Mouse (Mus musculus) c-Kit-positive CD71-positive TER-119-positive erythroid progenitor cells, embryonic 14.5 days (primary cell): Measurements from ENCODE around the gene Ripk3.

Experiments used
- DNase-seq: peaks from one replicate; pipeline ENCODE4 v3.0.0-alpha.2; 2013; ENCODE audit warnings: low spot score

Gene Ripk3

DNA sequence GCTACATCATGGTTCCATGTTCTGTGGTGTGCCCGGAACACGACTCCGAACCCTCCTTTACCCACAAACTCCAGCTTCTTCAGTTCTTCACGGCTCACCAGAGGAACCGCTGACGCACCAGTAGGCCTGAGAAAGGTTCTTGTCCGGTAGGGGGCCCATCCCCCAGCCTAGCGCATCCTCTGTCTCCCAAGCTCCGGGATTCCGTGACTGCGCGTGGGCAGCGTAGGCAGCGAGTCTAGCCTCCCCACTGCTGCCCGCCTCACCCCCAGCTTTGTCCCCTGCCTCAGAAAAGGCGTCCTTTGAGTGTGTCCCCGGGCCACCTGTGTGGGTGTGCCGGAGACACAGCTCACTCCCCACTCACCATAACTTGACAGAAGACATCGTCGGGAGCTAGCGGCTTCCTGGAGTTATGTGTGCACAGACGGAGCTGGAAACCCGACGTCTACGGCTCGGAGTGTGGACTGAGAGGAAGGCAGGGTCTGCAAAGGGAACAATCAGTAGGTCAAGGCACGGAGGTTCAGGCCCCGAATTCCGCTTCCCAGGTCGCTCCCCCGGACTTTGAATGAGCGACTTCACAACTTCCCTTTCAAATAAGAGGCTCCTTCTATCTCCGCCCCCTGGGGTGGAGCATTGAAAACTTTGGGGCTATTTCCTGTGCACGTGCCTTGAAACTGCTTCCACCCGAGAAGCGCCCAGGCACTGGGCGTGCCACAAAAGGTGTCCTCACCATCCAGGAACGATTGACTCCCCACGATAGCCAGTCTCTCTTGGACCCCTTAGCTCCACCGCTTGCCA, at the start of gene Ripk3:
Gene Ripk3, minus strand, starts transcription at position 610 of the 795 bp plus-strand sequence.
- DNase-seq = peak; percentile 54

DNA sequence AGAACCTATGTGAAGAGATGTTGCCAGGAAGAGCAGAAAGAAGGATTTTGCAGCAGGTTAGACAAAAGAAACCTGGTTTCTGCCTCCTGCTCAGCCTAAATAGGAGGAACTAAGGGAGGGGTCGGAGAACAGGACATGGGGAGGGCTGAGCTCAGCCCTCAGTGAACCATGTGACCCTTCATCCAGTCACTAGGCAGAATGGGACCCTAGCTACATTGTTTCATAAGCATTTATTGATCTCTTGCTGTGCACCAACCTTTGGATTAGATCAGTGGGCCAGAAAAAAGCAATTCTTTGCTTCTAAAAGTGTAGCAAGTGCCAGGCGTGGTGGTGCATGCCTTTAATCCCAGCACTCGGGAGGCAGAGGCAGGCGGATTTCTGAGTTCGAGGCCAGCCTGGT, 49.6 kb upstream of the Ripk3 start:
- DNase-seq = no peak

- no peak for DNase-seq
Observed at GRCm38 (mm10) chr14:55834808-55835533, 46.3 kb upstream of the Ripk3 start.

DNA sequence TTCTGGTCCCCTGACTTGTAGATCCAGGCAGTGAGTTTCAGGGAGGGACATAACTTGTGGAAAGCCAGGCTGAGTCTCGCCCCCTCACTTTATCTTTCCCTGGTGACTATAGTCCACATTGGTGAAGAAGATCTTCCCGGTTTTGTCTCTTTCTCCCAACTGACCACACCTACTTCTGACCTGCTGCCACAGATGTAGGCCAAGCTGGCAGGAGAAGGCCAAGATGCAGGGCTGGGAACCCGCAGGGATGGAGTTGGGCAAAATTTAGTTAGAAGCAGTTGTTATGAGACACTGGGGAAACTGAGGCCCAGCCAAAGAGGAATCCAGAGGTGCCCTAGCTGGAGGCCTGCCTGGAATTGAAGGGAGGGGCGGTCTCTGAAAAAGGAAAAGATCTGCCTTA, 44.5 kb upstream of the Ripk3 start:
- no peak for DNase-seq

- no peak for DNase-seq
Observed at GRCm38 (mm10) chr14:55830331-55830730, 41.7 kb upstream of the Ripk3 start.

DNA sequence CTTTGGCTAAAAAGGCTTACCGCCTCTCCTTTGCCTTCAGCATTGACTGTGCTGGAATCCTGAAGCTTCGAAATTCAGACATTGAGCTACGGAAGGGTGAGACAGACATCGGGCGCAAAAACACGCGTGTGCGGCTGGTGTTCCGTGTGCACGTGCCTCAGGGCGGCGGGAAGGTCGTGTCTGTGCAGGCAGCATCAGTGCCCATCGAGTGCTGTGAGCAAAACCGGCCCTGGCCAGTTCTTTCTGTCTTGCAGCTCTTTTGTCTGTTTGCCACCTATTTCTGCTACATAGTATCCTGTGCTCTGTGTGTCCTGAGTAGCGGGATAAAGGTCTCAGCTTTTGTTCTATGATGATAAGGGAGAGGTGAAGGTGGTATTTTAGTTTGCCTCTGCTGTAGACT, 41.2 kb upstream of the Ripk3 start:
- no peak for DNase-seq

DNA sequence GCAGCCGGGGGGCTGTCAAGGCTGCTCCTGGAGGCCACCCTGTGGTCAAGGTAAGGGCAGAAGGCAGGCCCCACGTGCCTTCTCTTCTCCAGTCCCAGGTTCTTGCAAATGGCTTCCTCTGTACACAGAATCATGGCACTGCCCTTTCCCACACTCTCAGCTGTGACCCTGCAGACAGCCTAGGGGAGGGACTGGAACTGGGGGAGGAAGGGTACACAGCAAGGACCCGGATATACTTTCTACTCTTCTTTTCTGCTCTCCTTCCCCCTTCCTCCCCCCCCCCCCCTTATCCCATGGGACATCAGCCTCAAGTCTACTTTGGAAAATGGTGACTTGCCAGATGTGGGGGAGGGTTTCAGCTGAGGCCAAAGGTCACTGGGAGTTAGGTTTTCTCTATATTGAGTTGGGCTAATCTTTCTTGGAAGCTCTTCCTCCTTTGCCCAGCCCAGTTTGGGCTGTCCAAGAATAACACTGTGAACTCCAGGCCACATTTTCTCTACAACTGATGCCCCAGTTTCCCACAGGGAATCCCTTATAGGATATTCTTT, 40.1 kb upstream of the Ripk3 start:
- no peak for DNase-seq

GRCm38 (mm10) chr14:55826551-55827340, 38.1 kb upstream of the Ripk3 start:
- no peak for DNase-seq

- no peak for DNase-seq
Observed at GRCm38 (mm10) chr14:55826142-55826541, 37.5 kb upstream of the Ripk3 start.

GRCm38 (mm10) chr14:55825216-55826051, 36.8 kb upstream of the Ripk3 start:
- DNase-seq = no peak

DNA sequence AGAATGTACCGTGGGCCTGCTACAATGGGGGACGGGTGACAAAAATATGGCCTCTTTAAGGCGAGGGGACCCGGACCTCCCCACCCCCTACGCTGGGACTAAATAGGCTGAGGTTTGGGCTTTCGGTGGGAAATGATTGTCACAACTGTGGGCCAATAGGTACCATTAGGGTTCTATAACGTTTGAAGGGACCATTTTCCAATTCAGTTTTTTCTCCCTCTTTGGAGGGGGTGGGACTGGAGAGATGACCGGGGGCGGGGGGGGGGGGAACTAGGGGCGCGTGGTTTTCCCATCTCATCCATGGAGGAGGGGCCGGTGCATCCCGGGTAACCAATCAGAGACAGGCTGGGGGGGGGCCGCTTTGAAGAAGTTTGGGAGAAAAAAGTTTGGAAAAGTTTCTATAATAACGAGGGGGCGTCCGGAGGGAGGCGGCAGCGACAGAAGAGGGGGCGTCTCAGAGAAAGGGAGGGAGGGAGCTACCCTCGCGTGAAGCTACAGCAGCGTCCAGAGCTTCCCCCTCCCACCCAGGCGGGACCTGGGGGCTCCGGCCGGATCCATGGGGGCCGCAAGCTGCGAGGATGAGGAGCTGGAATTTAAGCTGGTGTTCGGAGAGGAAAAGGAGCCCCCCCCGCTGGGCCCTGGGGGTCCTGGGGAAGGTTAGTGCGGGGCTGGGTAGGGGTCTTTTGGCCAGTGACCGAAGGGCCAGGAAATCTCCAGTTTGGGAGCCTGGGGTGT, 36.0 kb upstream of the Ripk3 start:
- no peak for DNase-seq

DNA sequence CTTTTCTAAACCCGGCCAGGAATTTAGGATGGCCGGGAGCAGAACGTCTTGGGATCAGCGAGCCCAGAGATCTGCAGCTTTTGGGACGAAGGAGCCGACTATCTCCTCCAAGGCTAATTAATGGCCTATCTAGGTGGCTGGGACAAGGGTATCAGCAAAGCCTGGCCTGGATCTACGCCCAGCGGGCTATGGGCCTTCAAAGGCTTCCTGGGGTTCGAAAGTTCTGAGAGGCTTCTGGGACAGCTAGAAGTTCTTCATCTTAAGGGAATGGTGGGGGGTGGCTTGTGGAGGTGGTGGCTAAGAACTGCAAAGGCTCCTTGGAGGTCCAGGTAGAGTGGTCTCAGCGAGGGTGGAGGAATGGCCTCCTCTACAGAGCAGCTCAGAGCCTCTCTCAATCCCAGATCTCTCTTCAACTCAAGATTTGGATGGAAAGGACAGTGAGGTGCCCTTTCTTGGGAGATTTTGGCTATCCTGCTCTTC, 35.4 kb upstream of the Ripk3 start:
- DNase-seq = no peak

- no peak for DNase-seq
Observed at GRCm38 (mm10) chr14:55822991-55823762, 34.5 kb upstream of the Ripk3 start, which contains the start of gene Nfatc4. TSS of gene Nfatc4 (plus strand) at chr14:55823144.

GRCm38 (mm10) chr14:55822435-55822990, 33.8 kb upstream of the Ripk3 start:
- peak; percentile 65 for DNase-seq

DNA sequence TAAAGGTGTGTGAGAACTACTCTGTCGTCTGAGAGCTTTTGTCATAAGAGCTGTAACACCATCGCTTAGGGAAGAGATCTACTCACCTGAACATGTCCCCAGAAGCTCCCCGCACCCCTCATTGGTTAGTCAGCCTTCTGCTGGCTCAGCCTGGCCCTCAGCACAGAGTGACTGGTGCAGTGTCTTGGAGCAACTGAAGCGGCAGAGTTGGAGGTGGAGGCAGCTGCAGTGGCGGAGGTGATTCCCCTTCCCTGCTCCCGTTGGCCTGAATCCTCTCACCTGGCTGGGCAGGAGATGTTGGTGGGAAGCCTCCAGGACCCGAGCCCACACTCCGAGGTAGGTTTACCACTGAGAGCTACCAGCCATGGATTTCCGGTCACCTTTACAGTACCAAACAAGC, 31.9 kb upstream of the Ripk3 start:
- no peak for DNase-seq

GRCm38 (mm10) chr14:55819845-55820405, 31.3 kb upstream of the Ripk3 start:
- DNase-seq = no peak

GRCm38 (mm10) chr14:55815310-55815751, 26.7 kb upstream of the Ripk3 start:
- no peak for DNase-seq

DNA sequence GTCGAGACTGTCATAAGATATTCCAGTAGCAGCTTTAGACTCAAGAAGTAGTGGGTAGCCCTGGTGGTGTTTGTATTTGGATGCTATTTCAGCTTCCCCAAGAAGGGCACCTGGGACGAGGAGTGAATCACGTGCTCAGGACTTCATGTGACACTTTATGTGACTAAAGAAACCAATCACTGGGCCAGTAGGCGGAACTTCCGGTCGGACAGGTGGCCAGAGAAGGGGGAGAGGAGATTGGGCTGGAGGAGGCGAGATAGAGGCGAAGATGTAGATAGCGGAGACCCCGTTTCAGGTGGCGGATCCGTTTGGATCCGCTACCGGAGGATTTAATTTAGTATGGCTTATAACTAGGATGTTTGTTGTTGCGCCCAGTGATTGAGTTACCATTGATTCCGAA, 26.2 kb upstream of the Ripk3 start:
- peak; percentile 38 for DNase-seq
